Mouse (Mus musculus) liver, embryonic 14.5 days (tissue): ENCODE measurements around the gene Slc7a1. TPM values are rescaled to one million over a fixed set of nuclear protein-coding genes. Genes with fewer than 3 reads are reported as not detected.

Experiments used
- ATAC-seq: fragments of 200-750 bp; cut with Nextera tagmentation; 2 replicates; pipeline ENCODE4 v1.8.0; 2017; ENCODE audit warnings: moderate number of reproducible peaks, mild to moderate bottlenecking, moderate library complexity; ENCODE audit not compliant: insufficient read depth
- DNase-seq, 3 experiments: peaks; one replicate each; pipeline ENCODE4 v3.0.0-alpha.2; 2012 to 2013; ENCODE audit warnings: low read depth in 3 of 3, low spot score in 3 of 3
- H3K27ac ChIP-seq: fragments of 300-500 bp; sonication (generic); 2 replicates; pipeline ENCODE4 v1.5.1; 2014; ENCODE audit warnings: moderate library complexity, mild to moderate bottlenecking, control low read depth, inconsistent platforms
- H3K27me3 ChIP-seq: fragments of 300-500 bp; sonication (generic); 2 replicates; pipeline ENCODE4 v1.6.1; 2014; ENCODE audit warnings: mild to moderate bottlenecking, low read length, moderate library complexity; ENCODE audit not compliant: control insufficient read depth, insufficient read depth
- H3K36me3 ChIP-seq: fragments of 300-500 bp; sonication (generic); replicated peaks from 2 replicates; pipeline ENCODE4 v1.6.1; 2014; ENCODE audit warnings: low read depth; ENCODE audit not compliant: control insufficient read depth, insufficient read depth
- H3K4me1 ChIP-seq, 2 experiments: fragments of 200-500 bp in 1 of 2; fragments of 300-500 bp in 1 of 2; sonication (generic) in 1 of 2; replicated peaks; 2 replicates each; pipeline ENCODE4 v1.6.1; 2012 to 2014; ENCODE audit warnings: antibody characterized with exemption in 1 of 2, inconsistent platforms in 1 of 2, low read length in 1 of 2; ENCODE audit not compliant: control insufficient read depth in 2 of 2, insufficient read depth in 2 of 2
- H3K4me2 ChIP-seq: fragments of 300-500 bp; sonication (generic); 2 replicates; pipeline ENCODE4 v1.6.1; 2014; ENCODE audit warnings: low read depth, mild to moderate bottlenecking, control low read depth, moderate library complexity
- H3K4me3 ChIP-seq, 2 experiments: fragments of 200-500 bp in 1 of 2; fragments of 300-500 bp in 1 of 2; sonication (generic) in 1 of 2; 2 replicates each; pipeline ENCODE4 v1.5.1; 2012 to 2014; ENCODE audit warnings: low read depth in 2 of 2, low read length in 2 of 2, mild to moderate bottlenecking in 2 of 2, control low read depth in 1 of 2, inconsistent platforms in 1 of 2, moderate library complexity in 1 of 2; ENCODE audit not compliant: insufficient read depth in 1 of 2
- H3K9ac ChIP-seq: fragments of 300-500 bp; sonication (generic); replicated peaks from 2 replicates; pipeline ENCODE4 v1.6.1; 2014; ENCODE audit warnings: mild to moderate bottlenecking, control low read depth, moderate library complexity
- H3K9me3 ChIP-seq: fragments of 300-500 bp; sonication (generic); 2 replicates; pipeline ENCODE4 v1.6.1; 2016; ENCODE audit warnings: low read length, mixed read lengths; ENCODE audit not compliant: control insufficient read depth
- CTCF ChIP-seq: IDR thresholded peaks from 2 replicates; pipeline ENCODE4 v1.5.1; 2016; ENCODE audit warnings: antibody characterized with exemption, low read depth, control low read depth
- EP300 ChIP-seq: IDR thresholded peaks from 2 replicates; pipeline ENCODE4 v1.6.1; 2016; ENCODE audit warnings: antibody characterized with exemption, low read depth
- WGBS: fragments of 180-500 bp; shearing (Covaris S2); extraction: QIAGEN DNeasy Blood & Tissue Kit; methylation state at CpG from one replicate; pipeline ENCODE4 v1.1.7; 2014; ENCODE audit not compliant: insufficient replicate concordance; 5-methylcytosine and 5-hydroxymethylcytosine counted together
- polyA plus RNA-seq, 2 experiments: library from polyadenylated mRNA; depleted of rRNA in 1 of 2; stranded (reverse) in 1 of 2; unstranded in 1 of 2; fragments of >200 nt; fragmentation: Nextera tagmentation in 1 of 2; extraction: Ambion mirVana in 1 of 2; gene quantifications; 2 replicates each; pipeline versions ENCODE4 v1.2.1 to v1.2.3; 2012 to 2014

The Slc7a1 gene
- polyA plus RNA-seq, 2 experiments = 4.7 to 17.7 TPM

GRCm38 (mm10) chr5:148302968-148303367 is 96.7 kb downstream of the Slc7a1 start:
- H3K27ac ChIP-seq = no peak overlapping the region
- ATAC-seq = no peak
- no peaks in the 10 kb centered on the region for H3K4me1 ChIP-seq
- TF ChIP-seq EP300 = no peak
- TF ChIP-seq CTCF = no peak
- no peak overlapping the region for H3K9ac ChIP-seq
- no peaks in the 10 kb centered on the region for H3K27me3 ChIP-seq
- WGBS = 65% methylated on average over 11 of the region's 11 CpGs
- no peaks in the 10 kb centered on the region for H3K9me3 ChIP-seq
- DNase-seq = no peak
- H3K36me3 ChIP-seq = no peaks in the 10 kb centered on the region
- H3K4me3 ChIP-seq = peak overlapping the region; percentile 10 to 41; a peak in 2 of 4 replicates
- H3K4me2 ChIP-seq = no peak overlapping the region

DNA sequence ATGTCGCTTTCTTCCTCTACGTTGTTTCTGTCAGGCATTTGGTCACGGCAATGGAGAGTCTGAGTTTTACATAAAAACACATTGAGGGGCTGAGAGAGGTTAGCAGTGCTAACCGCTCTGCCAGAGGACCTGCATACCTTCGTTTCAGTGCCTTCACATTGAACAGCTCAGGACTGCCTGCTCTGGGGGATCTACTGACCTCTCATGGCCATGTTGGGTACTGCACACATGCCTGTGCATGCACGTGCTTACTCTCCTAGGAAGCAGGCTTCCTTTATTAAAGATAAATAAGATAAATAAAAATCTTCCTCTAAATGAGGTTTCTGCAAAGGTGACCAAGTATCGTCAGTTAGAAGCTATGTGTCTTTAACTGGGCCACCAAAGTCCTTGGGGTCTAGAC is 106.4 kb downstream of the Slc7a1 start:
- WGBS = 68% methylated on average over 7 of the region's 7 CpGs
- no peak overlapping the region for H3K9ac ChIP-seq
- ATAC-seq (no peak), DNase-seq (no peak)
- H3K36me3 ChIP-seq = no peaks in the 10 kb centered on the region
- H3K9me3 ChIP-seq = no peaks in the 10 kb centered on the region; the same call in 1 of the 2 replicates
- H3K4me3 ChIP-seq = no peak overlapping the region
- H3K27ac ChIP-seq = no peak overlapping the region
- no peaks in the 10 kb centered on the region for H3K27me3 ChIP-seq
- H3K4me1 ChIP-seq = no peaks in the 10 kb centered on the region
- no peak overlapping the region for H3K4me2 ChIP-seq
- TF ChIP-seq CTCF = peak; percentile 66
- TF ChIP-seq EP300 = no peak

GRCm38 (mm10) chr5:148292862-148293261 is 106.8 kb downstream of the Slc7a1 start:
- ATAC-seq = no peak
- no peaks in the 10 kb centered on the region for H3K4me1 ChIP-seq
- H3K36me3 ChIP-seq = no peaks in the 10 kb centered on the region
- DNase-seq = no peak
- H3K9me3 ChIP-seq = no peaks in the 10 kb centered on the region; the same call in 1 of the 2 replicates
- WGBS = 60% methylated on average over 7 of the region's 7 CpGs
- no peaks in the 10 kb centered on the region for H3K27me3 ChIP-seq
- no peak overlapping the region for H3K27ac ChIP-seq
- no peak overlapping the region for H3K4me3 ChIP-seq
- no peak overlapping the region for H3K4me2 ChIP-seq
- TF ChIP-seq EP300 (no peak), CTCF (0 out of 2 replicates have a peak, but pooled peaks have one; percentile 20)
- H3K9ac ChIP-seq = no peak overlapping the region

DNA sequence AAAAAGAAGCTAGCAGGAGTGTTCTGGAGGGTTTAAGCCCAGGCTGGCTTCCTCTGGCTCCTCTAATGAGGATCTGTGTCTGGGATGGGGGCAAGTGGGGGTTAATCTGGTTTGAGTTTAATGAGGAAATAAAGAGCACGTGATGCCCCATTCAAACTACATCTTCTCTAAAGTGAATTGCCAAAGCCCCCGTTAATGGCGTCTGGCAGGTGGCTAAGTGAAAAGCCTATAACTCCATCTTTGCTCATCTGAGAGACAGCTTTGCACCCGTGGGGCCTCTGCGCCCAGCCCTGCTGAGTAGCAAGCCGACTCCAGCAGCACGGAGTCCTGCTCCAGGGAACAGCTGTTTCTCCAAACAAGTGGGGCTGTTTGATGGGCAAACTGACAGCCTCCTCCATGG is 109.8 kb downstream of the Slc7a1 start:
- Histone ChIP-seq H3K4me2 (no peak overlapping the region), H3K9me3 (no peaks in the 10 kb centered on the region; the same call in 1 of the 2 replicates), H3K27me3 (no peaks in the 10 kb centered on the region), H3K9ac (no peak overlapping the region), H3K4me3 (no peak overlapping the region), H3K36me3 (no peaks in the 10 kb centered on the region), H3K4me1 (no peaks in the 10 kb centered on the region), H3K27ac (no peak overlapping the region)
- whole genome bisulfite sequencing = 68% methylated on average over 7 of the region's 7 CpGs
- DNase-seq (no peak), ATAC-seq (no peak)
- TF ChIP-seq CTCF (no peak), EP300 (no peak)

GRCm38 (mm10) chr5:148288804-148289203 is 110.9 kb downstream of the Slc7a1 start:
- Histone ChIP-seq H3K9me3 (no peaks in the 10 kb centered on the region; the same call in 1 of the 2 replicates), H3K27me3 (no peaks in the 10 kb centered on the region), H3K4me3 (no peak overlapping the region), H3K4me2 (no peak overlapping the region), H3K9ac (no peak overlapping the region), H3K4me1 (no peaks in the 10 kb centered on the region), H3K27ac (no peak overlapping the region), H3K36me3 (no peaks in the 10 kb centered on the region)
- DNase-seq (no peak), ATAC-seq (no peak)
- TF ChIP-seq EP300 (no peak), CTCF (no peak)
- 61% methylated on average over 18 of the region's 18 CpGs for WGBS

GRCm38 (mm10) chr5:148287529-148287928 is 112.2 kb downstream of the Slc7a1 start:
- Histone ChIP-seq H3K4me3 (no peak overlapping the region), H3K36me3 (no peaks in the 10 kb centered on the region), H3K4me1 (no peaks in the 10 kb centered on the region), H3K27ac (no peak overlapping the region), H3K9ac (no peak overlapping the region), H3K9me3 (no peaks in the 10 kb centered on the region), H3K27me3 (no peaks in the 10 kb centered on the region), H3K4me2 (no peak overlapping the region)
- ATAC-seq = no peak
- DNase-seq = no peak
- TF ChIP-seq EP300 (no peak), CTCF (no peak)
- WGBS = 61% methylated on average over 5 of the region's 5 CpGs
